Mouse (Mus musculus) heart, postnatal 36 days (tissue): ENCODE data around the gene Rnf135. TPM values are rescaled to one million over a fixed set of nuclear protein-coding genes. Genes with fewer than 3 reads are reported as not detected.

Experiments
- total RNA-seq, 2 experiments: library from RNA; stranded (reverse); gene quantifications; 2 replicates each; pipeline ENCODE4 v1.2.3; 2021

Gene Rnf135
- total RNA-seq, 2 experiments from 2014 or later: 5.3 to 5.8 TPM

Other genes with a start within 250 kb of the Rnf135 start
- 10 to 100 TPM; 20.3 to 24.6 TPM for gene Utp6, start 221.5 kb upstream of the Rnf135 start, total RNA-seq
- 10 to 100 TPM; 23.8 to 27.8 TPM for gene Suz12, start 190.7 kb upstream of the Rnf135 start, total RNA-seq
- 10 to 100 TPM; 15.5 to 15.6 TPM for gene Crlf3, start 102.9 kb upstream of the Rnf135 start, total RNA-seq
- gene Atad5, start 94.5 kb upstream of the Rnf135 start, total RNA-seq: 1 to 10 TPM in 1 of 2 experiments, under 1 TPM in 1; 0.81 to 1.0 TPM
- gene Tefm, start 41.7 kb upstream of the Rnf135 start, total RNA-seq: 10 to 100 TPM; 26.4 to 27.8 TPM
- 10 to 100 TPM; 11.6 to 16.6 TPM for gene Adap2, start 29.7 kb upstream of the Rnf135 start, total RNA-seq
- gene Rhot1, start 25.2 kb downstream of the Rnf135 start, total RNA-seq: 10 to 100 TPM; 62.5 to 63.0 TPM
- gene Rhbdl3, start 117.1 kb downstream of the Rnf135 start, total RNA-seq: 1 to 10 TPM; 7.2 to 7.9 TPM
- gene 5730455P16Rik, start 194.2 kb downstream of the Rnf135 start, total RNA-seq: 10 to 100 TPM; 22.0 to 22.8 TPM
- gene Zfp207, start 199.4 kb downstream of the Rnf135 start, total RNA-seq: 10 to 100 TPM; 64.0 to 74.5 TPM
- 100 to 1,000 TPM; 114 to 128 TPM for gene Psmd11, start 244.8 kb downstream of the Rnf135 start, total RNA-seq